ENCODE assay signal across 27 mouse cellular contexts in the genomic region with DNA sequence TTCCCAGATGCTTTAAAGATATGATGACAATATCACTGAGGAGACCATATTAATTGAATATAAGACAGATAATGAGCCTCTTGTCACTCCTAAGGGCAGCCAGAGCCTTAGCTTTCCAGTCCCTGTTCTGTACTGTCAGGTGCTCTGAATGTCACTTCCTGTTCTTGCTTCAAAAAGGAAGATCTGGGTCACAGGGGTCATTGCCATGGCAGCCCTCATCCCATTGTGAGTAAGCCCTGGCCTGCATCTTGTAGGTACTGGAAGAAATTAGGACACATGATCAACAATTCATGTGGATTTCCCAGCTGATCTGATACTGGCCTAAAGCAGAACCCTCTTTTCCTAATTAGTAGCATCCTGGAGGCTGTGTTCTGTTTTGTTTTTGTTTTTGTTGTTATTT.
DNase-seq lines count a peak whose midpoint lies in the region; ATAC-seq and TF ChIP-seq lines count a peak whose summit lies in the region.
"Had no signal": no experiment of that assay in that cellular context is flagged by ENCODE, and none has a peak within 500 bp of the region (broad histone marks: within the 10 kb centered on the region; RNA-seq: fewer than 3 reads in every experiment).

No protein-coding gene starts in this region.

- no peak overlapping the region for H3K9ac ChIP-seq in hindbrain, postnatal 0 days (replicated peaks; ENCODE audit: low read length)
- no peak overlapping the region for H3K9ac ChIP-seq in midbrain, embryonic 14.5 days (replicated peaks; ENCODE audit: low read length)
- no peak overlapping the region for H3K9ac ChIP-seq in midbrain, embryonic 11.5 days (ENCODE audit: low read length)
- H3K9ac ChIP-seq: embryonic facial prominence, embryonic 12.5 days; forebrain, postnatal 0 days; heart, embryonic 13.5 days; hindbrain, embryonic 15.5 days; intestine, embryonic 15.5 days; kidney, embryonic 15.5 days; liver, postnatal 0 days; midbrain, embryonic 12.5 days had no signal

- TF ChIP-seq CTCF in hindbrain, postnatal 0 days (IDR thresholded peaks at IDR 0.05; ENCODE audit: low read depth), result no peak

- no peak overlapping the region for H3K27ac ChIP-seq in hindbrain, embryonic 10.5 days
- no peak overlapping the region for H3K27ac ChIP-seq in hindbrain, postnatal 0 days
- no peak overlapping the region for H3K27ac ChIP-seq in midbrain, embryonic 14.5 days (replicated peaks; ENCODE audit: low read depth, low read length)
- no peak overlapping the region for H3K27ac ChIP-seq in midbrain, embryonic 11.5 days (ENCODE audit: low read depth, low read length)
- H3K27ac ChIP-seq: embryonic facial prominence, embryonic 12.5 days; heart, embryonic 13.5 days; hindbrain, embryonic 15.5 days; intestine, embryonic 15.5 days; kidney, embryonic 15.5 days; layer of hippocampus, adult 2 months; midbrain, embryonic 12.5 days had no signal

- H3K4me2 ChIP-seq in hindbrain, postnatal 0 days (ENCODE audit: low read depth, low read length), result no peak overlapping the region
- H3K4me2 ChIP-seq in midbrain, embryonic 14.5 days (ENCODE audit: low read length), result no peak overlapping the region
- H3K4me2 ChIP-seq in midbrain, embryonic 11.5 days, result no peak overlapping the region
- H3K4me2 ChIP-seq: embryonic facial prominence, embryonic 12.5 days; heart, embryonic 13.5 days; hindbrain, embryonic 15.5 days; intestine, embryonic 15.5 days; kidney, embryonic 15.5 days; liver, embryonic 11.5 days; midbrain, embryonic 12.5 days had no signal

- no peaks in the 10 kb centered on the region for H3K36me3 ChIP-seq in hindbrain, embryonic 10.5 days
- H3K36me3 ChIP-seq in hindbrain, postnatal 0 days (ENCODE audit: insufficient read depth, low read length), result no peaks in the 10 kb centered on the region
- no peaks in the 10 kb centered on the region for H3K36me3 ChIP-seq in midbrain, embryonic 14.5 days (ENCODE audit: control insufficient read depth, insufficient read depth, low read length)
- H3K36me3 ChIP-seq in midbrain, embryonic 11.5 days (ENCODE audit: control insufficient read depth, insufficient read depth, low read length), result no peaks in the 10 kb centered on the region
- H3K36me3 ChIP-seq: embryonic facial prominence, embryonic 12.5 days; heart, embryonic 13.5 days; hindbrain, embryonic 15.5 days; intestine, embryonic 15.5 days; kidney, embryonic 15.5 days; midbrain, embryonic 12.5 days had no signal

- DNase-seq in cerebellum, adult 11-12 months, result peak; percentile 17
- no peak for DNase-seq in cerebellum, adult 8-10 months
- peak; percentile 8 for DNase-seq in hindbrain, embryonic 10.5 days (ENCODE audit: low spot score)
- no peak for DNase-seq in hindbrain, postnatal 0 days (ENCODE audit: low spot score)
- peak; percentile 7 for DNase-seq in midbrain, embryonic 14.5 days
- DNase-seq in midbrain, embryonic 11.5 days (ENCODE audit: low spot score, missing footprints), result no peak
- DNase-seq in retina, postnatal 1 day, result peak; percentile 90
- DNase-seq in heart, postnatal 4 days, result no peak
- DNase-seq: adrenal gland, postnatal 36 days; forebrain, postnatal 0 days; gastrocnemius, postnatal 14 days; heart, adult 11 months; heart, postnatal 14 days; layer of hippocampus, postnatal 36 days; liver, postnatal 0 days; thymus, adult 2 months; thymus, postnatal 4 days had no signal

- H3K4me1 ChIP-seq in hindbrain, embryonic 10.5 days (replicated peaks), result no peaks in the 10 kb centered on the region
- no peaks in the 10 kb centered on the region for H3K4me1 ChIP-seq in hindbrain, postnatal 0 days (ENCODE audit: insufficient read depth, low read length)
- H3K4me1 ChIP-seq in midbrain, embryonic 14.5 days (ENCODE audit: control insufficient read depth, insufficient read depth, low read length), result no peaks in the 10 kb centered on the region
- no peaks in the 10 kb centered on the region for H3K4me1 ChIP-seq in midbrain, embryonic 11.5 days (ENCODE audit: control insufficient read depth, insufficient read depth, low read length)
- H3K4me1 ChIP-seq: embryonic facial prominence, embryonic 12.5 days; heart, embryonic 13.5 days; hindbrain, embryonic 15.5 days; intestine, embryonic 15.5 days; kidney, embryonic 15.5 days; midbrain, embryonic 12.5 days had no signal

- no peak for ATAC-seq in hindbrain, postnatal 0 days
- ATAC-seq in midbrain, embryonic 14.5 days (ENCODE audit: low FRiP score, low TSS enrichment), result no peak
- ATAC-seq in midbrain, embryonic 11.5 days (ENCODE audit: low FRiP score), result no peak
- ATAC-seq: CD4-positive, CD25-positive, alpha-beta regulatory T cell, adult 4 months; forebrain, postnatal 0 days; intestine, embryonic 15.5 days; liver, postnatal 0 days; lung, postnatal 0 days had no signal

- no peaks in the 10 kb centered on the region for H3K27me3 ChIP-seq in hindbrain, embryonic 10.5 days (ENCODE audit: insufficient read depth, poor library complexity, severe bottlenecking)
- no peaks in the 10 kb centered on the region for H3K27me3 ChIP-seq in hindbrain, postnatal 0 days (ENCODE audit: insufficient read depth, low read length)
- no peaks in the 10 kb centered on the region for H3K27me3 ChIP-seq in midbrain, embryonic 14.5 days (ENCODE audit: control insufficient read depth, insufficient read depth, low read length)
- H3K27me3 ChIP-seq in midbrain, embryonic 11.5 days (ENCODE audit: control insufficient read depth, insufficient read depth, low read length), result no peaks in the 10 kb centered on the region
- H3K27me3 ChIP-seq: embryonic facial prominence, embryonic 12.5 days; heart, embryonic 13.5 days; hindbrain, embryonic 15.5 days; intestine, embryonic 15.5 days; kidney, embryonic 15.5 days; midbrain, embryonic 12.5 days had no signal

- H3K4me3 ChIP-seq in hindbrain, embryonic 10.5 days, result no peak overlapping the region
- no peak overlapping the region for H3K4me3 ChIP-seq in hindbrain, postnatal 0 days (ENCODE audit: low read length)
- H3K4me3 ChIP-seq in midbrain, embryonic 14.5 days (replicated peaks; ENCODE audit: low read depth, low read length), result no peak overlapping the region
- no peak overlapping the region for H3K4me3 ChIP-seq in midbrain, embryonic 11.5 days (ENCODE audit: low read depth, low read length)
- H3K4me3 ChIP-seq: embryonic facial prominence, embryonic 12.5 days; heart, embryonic 13.5 days; hindbrain, embryonic 15.5 days; intestine, embryonic 15.5 days; kidney, embryonic 15.5 days; layer of hippocampus, adult 2 months; midbrain, embryonic 12.5 days had no signal

- H3K9me3 ChIP-seq in hindbrain, embryonic 10.5 days, result no peaks in the 10 kb centered on the region
- no peaks in the 10 kb centered on the region for H3K9me3 ChIP-seq in hindbrain, postnatal 0 days (ENCODE audit: low read length)
- no peaks in the 10 kb centered on the region for H3K9me3 ChIP-seq in midbrain, embryonic 14.5 days (ENCODE audit: control insufficient read depth, low read length)
- no peaks in the 10 kb centered on the region for H3K9me3 ChIP-seq in midbrain, embryonic 11.5 days (ENCODE audit: control insufficient read depth, low read length)
- H3K9me3 ChIP-seq: embryonic facial prominence, embryonic 12.5 days; heart, embryonic 13.5 days; hindbrain, embryonic 15.5 days; intestine, embryonic 15.5 days; kidney, embryonic 15.5 days; midbrain, embryonic 12.5 days had no signal

Comparison
In these comparisons a context has a peak if more than half of its experiments do, and no peak if none do; other contexts are left out.
1. DNase-seq: peak in cerebellum, adult 11-12 months (single experiment), hindbrain, embryonic 10.5 days (single experiment), midbrain, embryonic 14.5 days (single experiment) and retina, postnatal 1 day (single experiment); none in cerebellum, adult 8-10 months (single experiment), hindbrain, postnatal 0 days (single experiment), midbrain, embryonic 11.5 days (single experiment) and heart, postnatal 4 days (single experiment).